Mouse (Mus musculus): Measurements from ENCODE around the gene Lrch1. TPM values are rescaled to one million over a fixed set of nuclear protein-coding genes. Genes with fewer than 3 reads are reported as not detected.
A peak's percentile ranks its signal among the peaks of the same experiment; 100 is the strongest.

Lrch1 gene
- polyA plus RNA-seq, 1 experiment: 7.2 TPM

- peak; percentile 77 for DNase-seq (ENCODE audit: low read depth)
These were observed 94.5 kb downstream of the Lrch1 start for GRCm38 (mm10) chr14:74852965-74853758.

GRCm38 (mm10) chr14:74851866-74852265 is 95.8 kb downstream of the Lrch1 start:
- DNase-seq (ENCODE audit: low read depth): no peak

DNA sequence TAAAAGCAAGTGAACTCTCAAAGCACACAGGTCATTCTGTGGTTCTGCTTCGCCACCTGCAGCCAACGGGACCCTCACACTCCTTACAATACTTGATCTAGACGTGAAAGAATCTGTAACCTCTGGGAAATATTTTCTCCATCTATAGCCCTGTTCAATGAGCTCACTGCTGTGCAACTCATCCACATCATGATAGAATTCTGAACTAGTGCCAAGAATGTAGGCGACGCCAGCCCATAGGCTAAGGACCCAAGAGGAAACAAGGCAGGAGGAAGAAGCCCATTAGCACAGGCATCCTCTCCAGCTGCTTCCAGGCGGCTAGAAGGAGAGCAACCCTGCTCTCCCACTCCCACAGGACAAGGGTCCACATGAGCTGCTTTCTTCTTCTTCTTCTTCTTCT is 98.7 kb downstream of the Lrch1 start:
- no peak for DNase-seq (ENCODE audit: low read depth)

DNA sequence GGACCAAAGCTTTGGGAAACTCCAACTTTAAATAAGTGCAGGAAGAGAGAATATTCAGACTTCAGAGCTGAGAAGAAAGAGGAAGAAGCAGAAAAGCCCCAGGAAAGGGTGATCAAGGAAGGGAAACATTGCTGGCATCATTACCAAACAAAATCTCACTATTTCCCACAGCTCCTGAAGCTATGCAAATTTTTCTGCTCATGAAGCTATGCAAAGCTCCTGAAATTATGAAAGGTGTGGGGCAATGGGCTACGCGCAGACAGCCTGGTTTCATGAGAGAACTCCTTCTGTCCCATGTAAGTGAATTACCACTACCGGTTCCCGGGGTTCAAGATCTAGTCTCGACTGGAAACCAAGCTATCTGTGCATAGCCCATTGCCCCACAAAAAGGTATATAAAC is 99.5 kb downstream of the Lrch1 start:
- DNase-seq (ENCODE audit: low read depth): no peak

DNA sequence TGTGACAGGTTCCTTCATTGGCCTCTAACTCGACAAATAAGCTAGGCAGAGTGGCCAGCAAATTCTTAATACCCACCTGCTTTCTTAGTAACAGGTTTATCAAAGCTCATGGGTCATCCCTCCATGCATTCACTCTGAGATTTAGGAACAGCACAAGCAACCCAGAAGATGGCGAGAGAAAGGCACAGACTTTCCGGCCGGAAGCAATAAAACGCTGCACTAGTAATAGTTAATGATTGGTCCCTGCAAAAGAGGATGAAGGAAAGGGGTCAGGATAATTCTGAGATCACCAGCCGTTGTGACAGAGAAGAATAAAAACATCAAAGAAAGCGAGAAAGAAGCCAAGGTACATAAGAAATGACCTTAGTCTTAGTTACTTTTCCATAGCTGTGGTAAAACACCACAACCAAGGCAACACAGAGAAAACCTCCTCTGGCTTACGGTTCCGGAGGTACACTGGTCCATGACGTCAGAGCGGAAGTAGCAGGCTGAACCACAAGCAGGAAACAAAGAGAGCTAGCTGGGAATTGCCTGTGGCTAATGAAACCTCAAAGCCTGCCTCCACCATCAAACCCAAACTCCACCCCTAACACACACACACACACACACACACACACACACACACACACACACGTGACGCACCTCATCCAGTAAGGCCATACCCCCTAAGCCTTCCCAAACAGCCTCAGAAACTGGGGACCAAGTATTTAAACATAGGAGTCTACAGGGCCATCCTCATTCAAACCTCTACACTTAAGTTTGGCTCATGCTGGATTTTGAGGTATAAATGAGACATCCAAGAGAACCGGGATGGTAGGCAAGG is 100.2 kb downstream of the Lrch1 start:
- DNase-seq (ENCODE audit: low read depth): no peak

DNA sequence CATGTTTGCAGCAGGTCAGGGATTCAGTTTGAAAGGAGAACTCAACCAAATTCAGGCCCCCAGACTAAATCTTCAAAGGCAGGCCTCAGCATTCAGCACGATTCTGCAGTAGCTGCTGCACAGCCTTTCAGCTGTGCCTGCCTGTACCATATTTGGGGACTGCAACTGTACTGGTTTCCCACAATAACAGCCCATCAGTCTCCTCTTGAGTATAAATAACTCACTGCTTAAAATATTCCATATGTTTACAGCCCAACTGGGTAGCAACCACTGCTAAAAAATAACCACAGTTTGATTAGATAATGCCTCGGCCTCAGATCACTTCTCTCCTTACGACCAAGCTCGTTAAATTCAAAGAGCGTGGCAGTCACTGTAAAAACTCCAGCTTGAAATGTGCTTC is 101.0 kb downstream of the Lrch1 start:
- no peak for DNase-seq (ENCODE audit: low read depth)

GRCm38 (mm10) chr14:74845661-74846274 is 101.9 kb downstream of the Lrch1 start:
- DNase-seq (ENCODE audit: low read depth): no peak

GRCm38 (mm10) chr14:74841708-74842107 is 106.0 kb downstream of the Lrch1 start:
- no peak for DNase-seq (ENCODE audit: low read depth)

DNA sequence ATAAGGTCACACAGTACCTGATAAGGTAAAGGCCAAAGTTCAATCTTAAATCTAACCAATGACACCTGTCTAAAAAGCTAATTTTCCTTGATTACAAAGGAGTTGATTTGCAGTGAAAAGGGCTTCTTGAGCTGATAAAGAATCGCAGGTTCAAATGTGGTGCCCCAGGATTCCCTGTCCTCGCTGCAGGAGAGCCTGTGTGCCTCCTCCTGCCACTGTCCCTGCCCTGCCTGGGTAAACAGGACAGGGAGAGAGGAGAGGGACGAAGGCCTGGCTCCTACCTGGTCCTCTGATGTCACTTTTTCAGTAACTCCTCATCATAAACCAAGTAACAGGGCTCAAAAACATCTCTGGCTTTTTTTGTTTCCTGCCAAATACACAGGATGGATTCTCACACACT is 106.4 kb downstream of the Lrch1 start:
- no peak for DNase-seq (ENCODE audit: low read depth)

DNA sequence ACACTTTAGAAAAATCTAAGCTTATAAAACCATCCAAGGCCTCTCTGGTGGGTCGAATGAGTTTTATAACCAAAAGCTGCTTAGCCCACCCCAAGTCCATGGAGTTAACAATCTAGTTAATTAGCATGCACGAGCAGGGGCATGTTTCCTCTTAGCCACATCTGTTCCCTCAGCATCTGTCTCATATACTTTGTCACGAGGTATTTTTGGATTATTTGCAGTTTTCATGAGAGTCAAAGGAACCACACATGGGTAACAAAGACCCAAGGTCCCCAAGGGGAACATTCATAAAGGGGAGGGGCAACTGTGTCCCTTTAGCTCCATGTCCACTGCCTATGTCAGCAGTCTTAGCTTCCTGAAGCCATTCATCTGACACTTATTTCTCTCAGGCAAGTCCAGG is 106.9 kb downstream of the Lrch1 start:
- DNase-seq (ENCODE audit: low read depth): no peak

- peak; percentile 60 for DNase-seq (ENCODE audit: low read depth)
These were observed 107.3 kb downstream of the Lrch1 start for GRCm38 (mm10) chr14:74840328-74840727.

GRCm38 (mm10) chr14:74838816-74839215 is 108.9 kb downstream of the Lrch1 start:
- no peak for DNase-seq (ENCODE audit: low read depth)

GRCm38 (mm10) chr14:74835010-74835409 is 112.7 kb downstream of the Lrch1 start:
- no peak for DNase-seq (ENCODE audit: low read depth)

DNA sequence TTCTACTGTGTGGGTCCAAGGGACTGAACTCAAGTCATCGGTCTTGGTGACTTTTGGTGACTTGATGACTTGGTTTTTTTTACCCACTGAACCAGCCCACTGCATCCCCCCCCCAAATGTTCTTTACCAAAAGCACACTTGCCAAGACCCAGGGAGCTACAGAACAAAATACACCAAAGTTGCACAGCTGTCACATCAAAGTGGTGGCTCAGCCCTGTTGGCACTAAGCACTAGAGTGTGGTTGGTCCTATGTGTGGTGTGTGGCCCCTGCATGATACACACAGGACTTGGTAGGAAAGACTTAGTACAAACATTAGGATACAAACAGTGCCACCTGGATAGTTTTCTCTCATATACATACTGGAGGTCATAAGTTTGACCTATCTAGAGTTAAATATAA is 113.5 kb downstream of the Lrch1 start:
- DNase-seq (ENCODE audit: low read depth): no peak

DNA sequence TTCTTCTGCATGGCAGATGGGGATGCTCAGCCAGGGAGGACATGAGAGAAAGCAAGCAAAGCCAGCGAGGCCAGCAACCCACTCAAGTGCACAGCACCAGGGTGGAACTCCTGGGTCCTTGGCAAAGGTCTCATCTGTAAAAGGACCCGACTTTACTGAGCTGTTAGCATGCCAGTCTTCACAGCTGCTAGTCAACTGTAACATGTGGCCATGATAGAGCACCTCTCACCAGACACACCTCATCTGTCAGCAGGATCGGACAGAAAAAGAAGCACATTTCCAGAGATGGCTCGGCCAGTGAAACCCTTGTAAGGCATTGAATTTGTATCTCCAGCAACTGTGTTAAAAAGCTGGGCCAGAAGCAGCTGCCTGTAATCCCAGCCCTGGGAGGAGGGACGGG is 116.0 kb downstream of the Lrch1 start:
- DNase-seq (ENCODE audit: low read depth): no peak

GRCm38 (mm10) chr14:74831050-74831449 is 116.6 kb downstream of the Lrch1 start:
- DNase-seq (ENCODE audit: low read depth): no peak

DNA sequence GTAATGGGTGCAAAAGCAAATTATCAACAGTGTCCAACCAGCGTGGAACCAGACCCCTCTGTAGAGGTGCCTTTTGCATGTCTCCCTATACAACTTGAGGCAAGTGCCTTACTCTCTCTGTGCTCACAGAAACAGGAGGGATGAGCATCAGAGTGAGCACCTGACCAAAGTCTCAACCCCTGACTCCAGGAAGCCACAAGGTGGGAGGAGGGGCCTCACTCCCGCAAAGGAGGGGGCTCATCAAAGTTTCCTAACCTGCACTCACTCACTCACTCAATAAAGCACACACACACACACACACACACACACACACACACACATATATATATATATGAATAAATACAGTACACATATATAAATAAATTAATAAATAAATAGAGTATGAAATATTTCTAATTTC is 117.1 kb downstream of the Lrch1 start:
- no peak for DNase-seq (ENCODE audit: low read depth)

DNA sequence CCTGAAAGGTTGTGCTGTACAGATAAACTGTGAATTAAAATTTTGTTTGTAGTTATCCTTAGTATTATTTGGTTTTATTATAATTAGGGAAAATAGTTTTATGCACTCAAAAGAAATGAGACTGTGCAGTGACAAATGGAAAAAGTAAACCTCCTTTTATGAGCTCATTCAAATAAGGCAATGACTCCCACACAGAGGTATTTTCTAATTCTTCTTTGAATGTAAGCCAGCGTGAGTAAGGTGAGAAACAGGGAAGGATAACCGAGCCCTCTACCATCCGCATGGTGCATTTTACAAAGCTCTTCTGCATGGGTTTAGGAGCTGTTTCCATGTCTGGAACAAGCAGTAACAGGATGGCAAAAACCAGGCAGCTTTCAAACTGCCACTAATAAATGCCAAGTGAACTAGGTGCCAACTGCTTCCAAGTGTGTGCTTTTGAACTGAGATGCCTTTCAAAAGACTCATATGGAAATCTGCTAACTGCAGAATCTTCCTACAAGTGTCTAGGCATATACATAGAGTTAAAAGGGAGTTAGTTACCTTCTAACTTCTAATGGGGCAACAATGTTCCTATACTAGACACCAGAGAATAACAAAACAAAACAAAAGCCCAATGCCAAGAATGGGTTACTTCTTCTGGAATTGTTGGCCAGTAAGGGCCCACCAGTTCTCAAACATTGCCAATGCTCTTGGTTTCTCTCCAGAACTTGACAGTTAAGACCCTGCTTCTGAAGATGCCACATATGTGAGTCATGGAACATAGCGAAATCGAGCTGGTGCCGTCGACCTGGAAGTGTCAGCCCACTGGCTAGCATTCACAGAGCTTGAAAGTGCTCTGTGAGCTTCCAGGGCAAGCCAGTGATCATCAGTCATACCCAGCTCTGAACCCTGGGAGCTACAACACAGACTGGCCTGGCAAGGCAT is 124.7 kb downstream of the Lrch1 start:
- no peak for DNase-seq (ENCODE audit: low read depth)

DNA sequence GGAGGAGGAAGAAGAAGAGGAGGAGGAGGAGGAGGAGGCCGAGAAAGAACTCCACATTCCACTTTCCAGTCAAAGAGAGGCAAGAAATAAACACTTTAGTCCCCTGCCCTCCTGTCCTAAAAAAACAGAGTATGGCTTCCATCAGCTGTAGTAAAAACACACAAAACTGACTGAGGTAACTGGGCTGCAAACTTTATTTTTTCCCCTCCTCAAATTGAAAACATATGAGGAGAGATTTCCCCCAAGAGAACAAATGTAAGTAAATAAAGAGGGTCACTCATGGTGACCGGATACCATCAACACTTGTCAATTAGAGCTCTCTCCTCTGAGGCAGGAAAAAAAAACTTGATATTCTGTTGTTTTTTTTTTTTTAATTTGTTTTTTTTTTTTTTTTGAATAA is 125.6 kb downstream of the Lrch1 start:
- no peak for DNase-seq (ENCODE audit: low read depth)

DNA sequence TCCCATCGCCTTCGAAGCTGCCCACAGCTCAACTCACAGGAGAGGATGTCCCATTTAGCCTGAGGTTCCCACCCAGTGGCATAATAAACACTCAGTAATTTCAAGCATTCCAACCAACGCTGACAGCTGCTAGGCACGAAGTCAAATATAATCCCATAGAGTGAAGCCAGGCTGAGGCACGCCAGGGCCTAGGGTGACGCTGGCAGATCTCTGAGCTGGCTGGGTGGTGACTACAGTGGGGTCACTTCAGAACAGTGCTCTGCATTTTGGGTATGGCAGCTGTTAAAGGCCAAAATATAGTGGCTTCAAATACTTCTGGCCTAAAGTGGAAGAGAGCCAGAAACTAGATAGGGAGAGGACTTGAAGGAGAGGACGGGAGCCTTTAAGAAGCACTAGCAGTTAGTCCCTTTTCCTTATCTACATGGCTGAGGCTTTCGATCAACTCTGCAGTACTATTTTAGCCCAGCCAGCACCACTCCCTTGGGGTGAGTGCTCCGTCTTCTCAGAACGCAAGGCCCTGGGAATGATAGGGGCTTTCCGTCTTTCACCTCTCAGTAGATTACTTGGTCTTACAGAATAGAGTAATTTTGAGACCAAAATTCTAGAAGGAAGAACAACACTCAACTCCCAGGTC is 127.4 kb downstream of the Lrch1 start:
- DNase-seq (ENCODE audit: low read depth): no peak

- no peak for DNase-seq (ENCODE audit: low read depth)
These were observed 131.0 kb downstream of the Lrch1 start for GRCm38 (mm10) chr14:74816705-74817104.
